Mouse (Mus musculus): ENCODE data around the gene Gca.

The Gca gene

GRCm38 (mm10) chr2:62664135-62664670 is at the start of gene Gca:
Gene Gca (plus strand): TSS chr2:62664285.
- DNase-seq = peak; percentile 93

GRCm38 (mm10) chr2:62618934-62619341 is 45.1 kb upstream of the Gca start:
- peak; percentile 81 for DNase-seq

GRCm38 (mm10) chr2:62619679-62620078 is 44.4 kb upstream of the Gca start:
- DNase-seq = peak; percentile 72

- DNase-seq = no peak
Measured at GRCm38 (mm10) chr2:62623024-62623441, 41.1 kb upstream of the Gca start.

- DNase-seq = no peak
Measured at GRCm38 (mm10) chr2:62627728-62628127, 36.4 kb upstream of the Gca start.

- DNase-seq = no peak
Measured at GRCm38 (mm10) chr2:62628356-62628755, 35.7 kb upstream of the Gca start.

- DNase-seq = peak; percentile 16
Measured at GRCm38 (mm10) chr2:62630446-62630845, 33.6 kb upstream of the Gca start.

- no peak for DNase-seq
Measured at GRCm38 (mm10) chr2:62639869-62640268, 24.2 kb upstream of the Gca start.

GRCm38 (mm10) chr2:62643405-62644305 is 20.4 kb upstream of the Gca start:
- peak; percentile 69 for DNase-seq

- no peak for DNase-seq
Measured at GRCm38 (mm10) chr2:62644891-62645290, 19.2 kb upstream of the Gca start.

- DNase-seq = peak; percentile 20
Measured at GRCm38 (mm10) chr2:62645475-62645874, 18.6 kb upstream of the Gca start.

- peak; percentile 80 for DNase-seq
Measured at GRCm38 (mm10) chr2:62646014-62646645, 18.0 kb upstream of the Gca start, which contains the start of gene Ifih1. Gene Ifih1 (minus strand): TSS chr2:62646255.

- DNase-seq = no peak
Measured at GRCm38 (mm10) chr2:62646671-62647289, 17.3 kb upstream of the Gca start.

- DNase-seq = no peak
Measured at GRCm38 (mm10) chr2:62651890-62652289, 12.2 kb upstream of the Gca start.

- no peak for DNase-seq
Measured at GRCm38 (mm10) chr2:62652466-62652865, 11.6 kb upstream of the Gca start.

- peak; percentile 58 for DNase-seq
Measured at GRCm38 (mm10) chr2:62654519-62655338, 9.4 kb upstream of the Gca start.

- no peak for DNase-seq
Measured at GRCm38 (mm10) chr2:62656072-62656471, 8.0 kb upstream of the Gca start.

GRCm38 (mm10) chr2:62660565-62660964 is 3.5 kb upstream of the Gca start:
- DNase-seq = no peak

GRCm38 (mm10) chr2:62662560-62662959 is 1.5 kb upstream of the Gca start:
- DNase-seq = no peak

- no peak for DNase-seq
Measured at GRCm38 (mm10) chr2:62664839-62665238, 754 bp downstream of the Gca start.

GRCm38 (mm10) chr2:62665536-62665935 is 1.5 kb downstream of the Gca start:
- DNase-seq = no peak

- no peak for DNase-seq
Measured at GRCm38 (mm10) chr2:62669848-62670247, 5.8 kb downstream of the Gca start.

Measured in liver (tissue).